ENCODE assay signal across 11 mouse cellular contexts in the genomic region with DNA sequence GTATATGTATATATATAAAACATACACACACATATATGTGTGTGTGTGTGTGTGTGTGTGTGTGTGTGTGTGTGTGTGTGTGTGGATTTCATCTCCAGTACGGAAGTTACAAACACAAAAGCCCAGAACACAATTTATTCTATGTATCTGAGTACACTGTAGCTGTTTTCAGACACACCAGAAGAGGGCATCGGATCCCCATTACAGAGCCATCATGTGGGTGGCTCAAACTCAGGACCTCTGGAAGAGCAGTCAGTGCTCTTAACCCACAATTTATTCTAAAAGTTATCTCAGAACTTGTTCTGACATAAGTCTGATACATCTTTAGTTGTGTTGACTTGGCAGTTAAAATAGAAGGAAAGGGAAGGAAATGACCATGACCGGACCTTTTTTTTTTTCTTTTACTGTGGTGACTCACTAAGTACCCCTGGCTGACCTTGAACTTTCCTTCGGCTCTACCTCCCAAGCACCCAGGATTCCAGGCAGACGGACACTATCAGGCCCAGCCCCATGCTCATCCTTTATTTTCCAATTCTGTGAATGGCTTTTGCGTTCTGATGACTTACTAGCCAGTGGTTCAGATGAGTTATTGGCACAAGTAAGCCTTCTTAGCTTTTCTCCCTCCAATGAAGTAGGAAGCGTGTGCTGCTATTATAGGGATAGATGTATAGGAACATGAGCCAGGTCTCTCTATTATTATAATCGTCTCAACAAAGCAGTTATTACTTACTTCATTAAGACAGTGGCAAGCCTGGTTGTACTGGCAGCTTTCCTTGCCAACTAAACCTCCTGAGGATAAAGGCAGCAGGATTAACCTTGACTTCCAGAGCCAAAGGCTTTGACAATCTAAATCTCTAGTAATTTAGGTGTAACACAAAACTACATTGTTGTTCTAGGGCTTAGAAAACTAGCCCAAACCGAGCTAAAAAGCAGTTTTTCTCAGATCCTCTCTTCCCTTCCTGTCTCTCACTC. TPM values are rescaled to one million over a fixed set of nuclear protein-coding genes. Genes with fewer than 3 reads are reported as not detected.
A peak's percentile ranks its signal among the peaks of the same experiment; 100 is the strongest.
DNase-seq lines count a peak whose midpoint lies in the region; ATAC-seq and TF ChIP-seq lines count a peak whose summit lies in the region.
"Had no signal": no experiment of that assay in that cellular context is flagged by ENCODE, and none has a peak within 500 bp of the region (broad histone marks: within the 10 kb centered on the region; RNA-seq: fewer than 3 reads in every experiment).

No protein-coding gene starts in this region.

- ATAC-seq in forebrain, postnatal 0 days: no peak
- ATAC-seq in forebrain, embryonic 13.5 days: no peak
- no peak for ATAC-seq in Patski
- ATAC-seq in liver, embryonic 16.5 days (ENCODE audit: low read depth): no peak
- ATAC-seq: CD4-positive, CD25-positive, alpha-beta regulatory T cell, adult 4 months had no signal

- CTCF ChIA-PET in Patski (lab: Charles Lee): interaction anchor here (1.2 to 2.3 kb wide), 3 partner anchors 32 to 83 kb away, joined by 3 to 13 read pairs (median 3); no protein-coding TSS in a partner anchor

- H3K36me3 ChIP-seq in forebrain, postnatal 0 days (ENCODE audit: insufficient read depth): no peaks in the 10 kb centered on the region
- H3K36me3 ChIP-seq in forebrain, embryonic 13.5 days (ENCODE audit: poor library complexity, severe bottlenecking): no peaks in the 10 kb centered on the region
- peaks cover 5% of the 10 kb centered on the region; the same call in 1 of the 2 replicates for H3K36me3 ChIP-seq in liver, embryonic 16.5 days (ENCODE audit: control insufficient read depth, insufficient read depth)

- no peaks in the 10 kb centered on the region for H3K27me3 ChIP-seq in forebrain, postnatal 0 days (ENCODE audit: insufficient read depth, low read length)
- peaks cover 9% of the 10 kb centered on the region; the same call in 1 of the 2 replicates for H3K27me3 ChIP-seq in forebrain, embryonic 13.5 days
- no peaks in the 10 kb centered on the region for H3K27me3 ChIP-seq in Patski
- H3K27me3 ChIP-seq in liver, embryonic 16.5 days (ENCODE audit: control insufficient read depth, insufficient read depth, low read depth, low read length): no peaks in the 10 kb centered on the region

- no peak overlapping the region for H3K9ac ChIP-seq in forebrain, postnatal 0 days
- H3K9ac ChIP-seq in forebrain, embryonic 13.5 days: no peak overlapping the region
- 0 out of 2 replicates have a peak overlapping the region, but pooled peaks have one; percentile 16 for H3K9ac ChIP-seq in liver, embryonic 16.5 days (ENCODE audit: low read depth, low read length)

- H3K4me1 ChIP-seq in forebrain, postnatal 0 days (ENCODE audit: insufficient read depth): no peaks in the 10 kb centered on the region
- no peaks in the 10 kb centered on the region; the same call in 1 of the 2 replicates for H3K4me1 ChIP-seq in forebrain, embryonic 13.5 days
- peaks cover 79% of the 10 kb centered on the region for H3K4me1 ChIP-seq in liver, embryonic 16.5 days (ENCODE audit: control insufficient read depth, low read depth, low read length)

- POLR2A ChIA-PET in Patski (lab: Charles Lee): no interaction called here

- no peak for DNase-seq in forebrain, postnatal 0 days
- peak; percentile 23 for DNase-seq in lung, postnatal 36 days
- DNase-seq in lung, adult 18-20 months: no peak
- DNase-seq in Patski (ENCODE audit: low read depth, low spot score): peak; percentile 2
- no peak for DNase-seq in testis, postnatal 10 days (ENCODE audit: low spot score)
- no peak for DNase-seq in cerebellum, adult 9-11 months
- DNase-seq: heart, postnatal 10 days; right cerebral cortex, adult 18-20 months had no signal

- WGBS in forebrain, postnatal 0 days: 62% methylated on average over 9 of the region's 9 CpGs
- WGBS in forebrain, embryonic 13.5 days: 73% methylated on average over 9 of the region's 9 CpGs
- WGBS in liver, embryonic 16.5 days (ENCODE audit: insufficient replicate concordance): 63% methylated on average over 9 of the region's 9 CpGs

- H3K9me3 ChIP-seq in forebrain, postnatal 0 days (ENCODE audit: low read length): no peaks in the 10 kb centered on the region
- no peaks in the 10 kb centered on the region for H3K9me3 ChIP-seq in forebrain, embryonic 13.5 days (replicated peaks)
- no peaks in the 10 kb centered on the region for H3K9me3 ChIP-seq in liver, embryonic 16.5 days (replicated peaks; ENCODE audit: control insufficient read depth, low read length)

- H3K4me3 ChIP-seq in forebrain, postnatal 0 days (ENCODE audit: low read depth, low read length): no peak overlapping the region
- no peak overlapping the region for H3K4me3 ChIP-seq in forebrain, embryonic 13.5 days
- H3K4me3 ChIP-seq in liver, embryonic 16.5 days (ENCODE audit: low read depth, low read length): no peak overlapping the region

- TF ChIP-seq CTCF in forebrain, postnatal 0 days (IDR thresholded peaks at IDR 0.05; ENCODE audit: low read depth): peak; percentile 20; the same call in 1 of the 2 replicates
- TF ChIP-seq CTCF in Patski (IDR thresholded peaks at IDR 0.05): peak; percentile 43

- in situ Hi-C loops in Patski (cut with MboI; ENCODE audit: low pct_unique_long_range_greater_than_20kb): no loop called here

- no peak overlapping the region for H3K27ac ChIP-seq in forebrain, postnatal 0 days (ENCODE audit: low read depth, low read length)
- H3K27ac ChIP-seq in forebrain, embryonic 13.5 days: no peak overlapping the region
- peak overlapping the region; percentile 57 for H3K27ac ChIP-seq in liver, embryonic 16.5 days (ENCODE audit: low read length)

- H3K4me2 ChIP-seq in forebrain, postnatal 0 days (ENCODE audit: low read depth): no peak overlapping the region
- H3K4me2 ChIP-seq in forebrain, embryonic 13.5 days: no peak overlapping the region
- no peak overlapping the region; the same call in 1 of the 2 replicates for H3K4me2 ChIP-seq in liver, embryonic 16.5 days (ENCODE audit: low read depth, low read length)

RNA-seq across cellular contexts. Expression of gene Slc16a10, which starts 6.0 kb away (rescaled TPM):
- total RNA-seq in forebrain, postnatal 0 days (2014; rRNA removed): 1.7 and 2.5 TPM in 2 replicates
- polyA plus RNA-seq in forebrain, postnatal 0 days (2015; fragmentation: Nextera tagmentation; extraction: Ambion mirVana): 1.3 and 1.5 TPM in 2 replicates
- 3.1 and 6.8 TPM in 2 replicates for polyA plus RNA-seq in forebrain, embryonic 13.5 days (2015; fragmentation: Nextera tagmentation; extraction: Ambion mirVana)
- polyA plus RNA-seq in Patski (2021): 9.1 TPM
- 73.1 and 75.2 TPM in 2 replicates for polyA plus RNA-seq in liver, embryonic 16.5 days (2015; fragmentation: Nextera tagmentation; extraction: Ambion mirVana)

Comparison
In these comparisons a context has a peak if more than half of its experiments do, and no peak if none do; other contexts are left out.
1. DNase-seq: peak in lung, postnatal 36 days (single experiment) and Patski (single experiment); none in forebrain, postnatal 0 days (single experiment), lung, adult 18-20 months (0 of 2), testis, postnatal 10 days (single experiment) and cerebellum, adult 9-11 months (single experiment).